8 mouse cellular contexts compared by ENCODE assay signal in the genomic region with DNA sequence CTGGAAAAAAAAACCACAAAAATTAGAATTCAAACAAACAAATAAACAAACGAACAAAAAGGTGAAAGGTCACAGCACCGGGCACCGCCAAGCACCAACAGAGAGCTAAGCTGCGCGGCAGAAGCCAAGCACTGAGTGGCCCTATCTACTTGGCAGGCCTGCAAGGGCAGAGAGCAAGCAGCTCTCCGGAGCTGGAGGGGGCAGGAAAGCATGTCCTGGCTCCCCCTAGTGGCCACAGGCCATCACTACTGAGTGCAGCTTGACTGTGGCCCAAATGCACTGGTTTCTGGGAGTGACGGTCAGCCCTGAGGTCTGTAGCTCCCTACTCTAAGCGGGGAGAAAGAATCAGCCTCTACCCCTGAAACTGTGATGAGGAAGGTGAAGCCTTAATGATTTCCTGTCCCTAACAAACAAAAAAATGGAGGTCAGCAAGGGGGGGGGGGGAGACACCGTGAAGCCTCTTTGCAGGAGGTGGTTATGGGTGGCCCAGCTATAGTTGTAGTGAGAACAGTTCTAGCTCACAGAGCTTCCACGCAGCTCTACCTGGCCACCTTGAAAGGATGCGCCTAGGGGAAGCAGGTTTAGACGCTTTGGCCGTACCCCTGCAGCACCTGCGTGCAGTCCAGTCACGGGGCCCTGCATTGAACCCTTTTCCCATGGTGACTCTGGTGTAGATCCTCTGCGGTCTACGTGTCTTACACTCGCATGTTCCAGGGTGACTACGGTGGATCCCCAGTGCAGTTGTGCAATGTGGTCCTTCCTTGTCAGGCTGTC.
DNase-seq lines count a peak whose midpoint lies in the region; ATAC-seq and TF ChIP-seq lines count a peak whose summit lies in the region.

No protein-coding gene starts in this region.

- H3K4me2 ChIP-seq in embryonic facial prominence, embryonic 13.5 days: no peak overlapping the region
- no peak overlapping the region for H3K4me2 ChIP-seq in limb, embryonic 12.5 days
- H3K4me2 ChIP-seq in midbrain, embryonic 15.5 days: no peak overlapping the region

- no peak overlapping the region for H3K27ac ChIP-seq in embryonic facial prominence, embryonic 13.5 days
- H3K27ac ChIP-seq in heart, adult 2 months: peak overlapping the region; percentile 67
- no peak overlapping the region for H3K27ac ChIP-seq in kidney, adult 2 months (ENCODE audit: insufficient read depth, low read depth, low read length)
- H3K27ac ChIP-seq in limb, embryonic 12.5 days: no peak overlapping the region
- no peak overlapping the region for H3K27ac ChIP-seq in midbrain, embryonic 15.5 days

- DNase-seq in 3134 (ENCODE audit: extremely low read depth, insufficient read length, low spot score): peak; percentile 59
- peak; percentile 92 to 95 for DNase-seq in adrenal gland, postnatal 36 days
- peak; percentile 91 for DNase-seq in heart, adult 2 months
- peak; percentile 94 for DNase-seq in kidney, adult 2 months
- peak; percentile 60 to 79 for DNase-seq in spleen, adult 18-20 months

- TF ChIP-seq EP300 in heart, adult 2 months (IDR thresholded peaks at IDR 0.05; ENCODE audit: insufficient read depth, low read depth, low read length): peak; percentile 93

- H3K79me2 ChIP-seq in heart, adult 2 months (replicated peaks; ENCODE audit: control insufficient read depth, insufficient read depth, low read length): no peaks in the 10 kb centered on the region

- no peak for TF ChIP-seq POLR2A in heart, adult 2 months (IDR thresholded peaks at IDR 0.05; ENCODE audit: insufficient read depth, low read depth, low read length)
- TF ChIP-seq POLR2A in kidney, adult 2 months (IDR thresholded peaks at IDR 0.05; ENCODE audit: low read depth, low read length): no peak

- H3K27me3 ChIP-seq in embryonic facial prominence, embryonic 13.5 days: no peaks in the 10 kb centered on the region
- no peaks in the 10 kb centered on the region for H3K27me3 ChIP-seq in heart, adult 2 months (ENCODE audit: control insufficient read depth, insufficient read depth, low read length)
- no peaks in the 10 kb centered on the region for H3K27me3 ChIP-seq in kidney, adult 2 months (replicated peaks; ENCODE audit: control insufficient read depth, insufficient read depth, low read length)
- H3K27me3 ChIP-seq in limb, embryonic 12.5 days: no peaks in the 10 kb centered on the region
- H3K27me3 ChIP-seq in midbrain, embryonic 15.5 days (replicated peaks): no peaks in the 10 kb centered on the region

- TF ChIP-seq CTCF in heart, adult 2 months (IDR thresholded peaks at IDR 0.05): peak; percentile 98
- TF ChIP-seq CTCF in kidney, adult 2 months (conservative IDR thresholded peaks at IDR 0.05; ENCODE audit: insufficient read depth, insufficient read length, low read depth, low read length): peak; percentile 99

- no peaks in the 10 kb centered on the region for H3K36me3 ChIP-seq in embryonic facial prominence, embryonic 13.5 days
- no peaks in the 10 kb centered on the region for H3K36me3 ChIP-seq in heart, adult 2 months (ENCODE audit: control insufficient read depth, insufficient read depth, low read length)
- H3K36me3 ChIP-seq in kidney, adult 2 months (ENCODE audit: control insufficient read depth, insufficient read depth, low read length): no peaks in the 10 kb centered on the region
- no peaks in the 10 kb centered on the region for H3K36me3 ChIP-seq in limb, embryonic 12.5 days
- 0 out of 2 replicates have a peak, but pooled peaks cover 5% of the 10 kb centered on the region for H3K36me3 ChIP-seq in midbrain, embryonic 15.5 days (replicated peaks)

- peaks cover 4% of the 10 kb centered on the region; the same call in 1 of the 2 replicates for H3K4me1 ChIP-seq in embryonic facial prominence, embryonic 13.5 days
- H3K4me1 ChIP-seq in heart, adult 2 months (ENCODE audit: control insufficient read depth, insufficient read depth, low read length): peaks cover 16% of the 10 kb centered on the region
- H3K4me1 ChIP-seq in kidney, adult 2 months (ENCODE audit: control insufficient read depth, insufficient read depth, low read length): peaks cover 14% of the 10 kb centered on the region
- H3K4me1 ChIP-seq in limb, embryonic 12.5 days (replicated peaks): 0 out of 2 replicates have a peak, but pooled peaks cover 11% of the 10 kb centered on the region
- peaks cover 8% of the 10 kb centered on the region for H3K4me1 ChIP-seq in midbrain, embryonic 15.5 days

- WGBS in embryonic facial prominence, embryonic 13.5 days: 53% methylated on average over 19 of the region's 19 CpGs
- 52% methylated on average over 19 of the region's 19 CpGs for WGBS in heart, adult 2 months
- WGBS in kidney, adult 2 months: 55% methylated on average over 19 of the region's 19 CpGs
- 56% methylated on average over 19 of the region's 19 CpGs for WGBS in limb, embryonic 12.5 days
- 56% methylated on average over 19 of the region's 19 CpGs for WGBS in midbrain, embryonic 15.5 days

- H3K9ac ChIP-seq in embryonic facial prominence, embryonic 13.5 days: no peak overlapping the region
- no peak overlapping the region for H3K9ac ChIP-seq in heart, adult 2 months (ENCODE audit: low read depth, low read length)
- H3K9ac ChIP-seq in limb, embryonic 12.5 days (replicated peaks): no peak overlapping the region
- no peak overlapping the region; the same call in 1 of the 2 replicates for H3K9ac ChIP-seq in midbrain, embryonic 15.5 days

- no peak overlapping the region for H3K4me3 ChIP-seq in embryonic facial prominence, embryonic 13.5 days
- H3K4me3 ChIP-seq in heart, adult 2 months: no peak overlapping the region
- no peak overlapping the region for H3K4me3 ChIP-seq in kidney, adult 2 months (ENCODE audit: insufficient read depth, low read depth, low read length)
- no peak overlapping the region for H3K4me3 ChIP-seq in limb, embryonic 12.5 days (replicated peaks)
- no peak overlapping the region for H3K4me3 ChIP-seq in midbrain, embryonic 15.5 days

- H3K9me3 ChIP-seq in embryonic facial prominence, embryonic 13.5 days: no peaks in the 10 kb centered on the region
- no peaks in the 10 kb centered on the region for H3K9me3 ChIP-seq in limb, embryonic 12.5 days
- H3K9me3 ChIP-seq in midbrain, embryonic 15.5 days: no peaks in the 10 kb centered on the region

- intact Hi-C loops in heart, adult 2 months (cut with DNase I): loop anchor here (1.0 to 5.0 kb wide), 3 partner anchors 87 to 147 kb away; no protein-coding TSS in a partner anchor

- peak; percentile 57; the same call in 1 of the 2 replicates for ATAC-seq in embryonic facial prominence, embryonic 13.5 days (ENCODE audit: insufficient number of reproducible peaks, insufficient read depth, low FRiP score, low TSS enrichment, low read depth)
- peak; percentile 61; the same call in 1 of the 2 replicates for ATAC-seq in limb, embryonic 12.5 days (ENCODE audit: insufficient number of reproducible peaks, insufficient read depth, low FRiP score, low TSS enrichment, low read depth)
- peak; percentile 81 for ATAC-seq in midbrain, embryonic 15.5 days (replicated peaks)
